8 mouse cellular contexts compared by ENCODE assay signal in the genomic region with DNA sequence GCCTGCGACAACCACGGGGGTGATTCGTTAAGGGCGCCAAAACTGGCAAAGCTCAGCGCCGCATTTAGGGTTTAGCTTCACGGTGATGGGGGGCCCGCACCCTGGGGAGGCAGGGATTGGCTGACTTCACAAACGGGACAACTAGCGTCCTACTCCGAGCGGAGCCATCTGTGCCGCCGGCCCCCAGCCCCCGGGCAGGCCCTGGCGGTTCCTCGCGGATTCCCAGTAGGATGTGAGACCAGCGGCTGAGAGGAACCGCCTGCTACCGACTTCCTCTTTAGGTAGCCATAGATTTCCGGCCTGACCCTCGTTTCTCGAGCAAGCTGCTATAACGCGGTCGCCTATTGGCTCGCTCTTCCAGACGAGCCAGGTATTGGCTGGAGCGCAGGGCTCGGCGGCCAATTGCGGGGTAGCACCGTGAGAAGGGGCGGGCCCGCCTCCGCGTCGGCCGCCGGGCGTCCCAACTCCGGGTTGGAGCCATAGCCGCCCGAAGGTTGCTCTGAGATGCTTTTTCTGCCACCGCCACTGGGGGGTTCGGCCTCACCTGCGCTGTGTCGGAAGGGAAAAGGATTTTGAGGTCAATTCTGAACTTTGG. TPM values are rescaled to one million over a fixed set of nuclear protein-coding genes. Genes with fewer than 3 reads are reported as not detected.
DNase-seq lines count a peak whose midpoint lies in the region; ATAC-seq lines count a peak whose summit lies in the region.

Gene Gsto2, plus strand, starts transcription at position 182 of the 595 bp plus-strand sequence.

- H3K4me1 ChIP-seq in hindbrain, embryonic 11.5 days (replicated peaks; ENCODE audit: control insufficient read depth, insufficient read depth, low read length) = no peaks in the 10 kb centered on the region

- H3K27me3 ChIP-seq in hindbrain, embryonic 11.5 days (ENCODE audit: control insufficient read depth, insufficient read depth, low read length) = no peaks in the 10 kb centered on the region

- peak within 1 kb of the TSS; percentile 64 for H3K4me3 ChIP-seq in hindbrain, embryonic 11.5 days (ENCODE audit: low read depth, low read length)

- 0% methylated on average over 49 of the region's 49 CpGs for WGBS in hindbrain, embryonic 11.5 days

- peak; percentile 95 for DNase-seq in Muller cell, postnatal 12 days (ENCODE audit: inconsistent ontology term)
- peak; percentile 97 for DNase-seq in cerebellum, adult 9-11 months
- peak; percentile 92 to 96 for DNase-seq in frontal cortex, adult 2 months (ENCODE audit: extremely low spot score in 1 of 2, low spot score in 1 of 2)
- peak; percentile 96 for DNase-seq in hindbrain, embryonic 11.5 days (ENCODE audit: low spot score)
- peak; percentile 90 to 94 for DNase-seq in layer of hippocampus, postnatal 10 days (ENCODE audit: low spot score in 2 of 2)
- DNase-seq in lung, postnatal 10 days = peak; percentile 96
- DNase-seq in ovary, postnatal 36 days (ENCODE audit: low spot score) = peak; percentile 94
- peak; percentile 95 for DNase-seq in thymus, postnatal 25 days

- H3K27ac ChIP-seq in hindbrain, embryonic 11.5 days (ENCODE audit: low read depth, low read length) = peak within 1 kb of the TSS; percentile 82

- peak; percentile 100 for ATAC-seq in hindbrain, embryonic 11.5 days (ENCODE audit: low FRiP score)

- H3K4me2 ChIP-seq in hindbrain, embryonic 11.5 days (replicated peaks; ENCODE audit: low read depth, low read length) = peak within 1 kb of the TSS; percentile 87

- peak within 1 kb of the TSS; percentile 90 for H3K9ac ChIP-seq in hindbrain, embryonic 11.5 days (ENCODE audit: low read depth, low read length)

- H3K9me3 ChIP-seq in hindbrain, embryonic 11.5 days (ENCODE audit: control insufficient read depth, low read length) = no peaks in the 10 kb centered on the region

- H3K36me3 ChIP-seq in hindbrain, embryonic 11.5 days (ENCODE audit: control insufficient read depth, insufficient read depth, low read length) = no peaks in the 10 kb centered on the region

RNA-seq across cellular contexts. Expression of gene Gsto2, which starts in this region (rescaled TPM):
- 1.8 and 2.0 TPM in 2 replicates for polyA plus RNA-seq in frontal cortex, adult 2 months (2012; rRNA removed)
- polyA plus RNA-seq in hindbrain, embryonic 11.5 days (2014; fragmentation: Nextera tagmentation; extraction: Ambion mirVana) = 0.77 and 1.4 TPM in 2 replicates
- 1 to 10 TPM; 1.3 to 1.4 TPM for total RNA-seq in layer of hippocampus, postnatal 10 days (2021)

Comparison
In these comparisons a context has a peak if more than half of its experiments do, and no peak if none do; other contexts are left out.
1. Peak in every context shown above with its lines: DNase-seq, ATAC-seq, H3K4me3 ChIP-seq and H3K27ac ChIP-seq.